Mouse (Mus musculus) cerebellum, adult 2 months (tissue): ENCODE data around the gene Wipf1. TPM values are rescaled to one million over a fixed set of nuclear protein-coding genes. Genes with fewer than 3 reads are reported as not detected.
"Not testable (repeated sequence)": the region's sequence is repeated elsewhere in the genome, so short reads cannot be mapped to it uniquely, and the experiment has no call there.

Source experiments
- DNase-seq, 2 experiments: peaks; one replicate each; pipeline ENCODE4 v3.0.0; 2021
- H3K27ac ChIP-seq: fragments of 200-500 bp; 2 replicates; pipeline ENCODE4 v1.5.1; 2012; ENCODE audit warnings: low read length, control low read depth, inconsistent platforms; ENCODE audit not compliant: insufficient read depth
- H3K27me3 ChIP-seq: fragments of 200-500 bp; 2 replicates; pipeline ENCODE4 v1.6.1; 2012; ENCODE audit warnings: inconsistent platforms, mild to moderate bottlenecking, low read length, moderate library complexity; ENCODE audit not compliant: control insufficient read depth, insufficient read depth
- H3K4me1 ChIP-seq: fragments of 200-500 bp; 2 replicates; pipeline ENCODE4 v1.6.1; 2011; ENCODE audit warnings: low read length; ENCODE audit not compliant: control insufficient read depth, insufficient read depth
- H3K4me3 ChIP-seq: fragments of 200-500 bp; replicated peaks from 2 replicates; pipeline ENCODE3; 2011; ENCODE audit warnings: mild to moderate bottlenecking, low read depth, low read length, control low read depth; ENCODE audit not compliant: insufficient read depth
- CTCF ChIP-seq: fragments of 200-500 bp; IDR thresholded peaks from 2 replicates; pipeline ENCODE4 v1.5.1; 2011; ENCODE audit warnings: low read depth, mild to moderate bottlenecking, control low read depth, low read length, moderate library complexity, borderline replicate concordance; ENCODE audit not compliant: insufficient read depth
- POLR2A ChIP-seq: fragments of 200-500 bp; IDR thresholded peaks from 2 replicates; pipeline ENCODE4 v1.6.1; 2011; ENCODE audit warnings: low read length, control low read depth, borderline replicate concordance; ENCODE audit not compliant: insufficient read depth
- WGBS: fragments of 180-500 bp; shearing (Covaris S2); methylation state at CpG from one replicate; pipeline ENCODE4 v1.1.7; 2018; 5-methylcytosine and 5-hydroxymethylcytosine counted together
- polyA plus RNA-seq: library from polyadenylated mRNA; depleted of rRNA; stranded (reverse); fragments of >200 nt; gene quantifications from 2 replicates; pipeline ENCODE4 v1.2.3, GENCODE M21; 2012

The Wipf1 gene
- polyA plus RNA-seq, 1 experiment = 7.2 TPM

GRCm38 (mm10) chr2:73510025-73510288 is 19.6 kb downstream of the Wipf1 start:
- no peak for TF ChIP-seq CTCF
- TF ChIP-seq POLR2A = no peak
- no peaks in the 10 kb centered on the region for H3K27me3 ChIP-seq
- no peak for DNase-seq
- H3K4me3 ChIP-seq = no peak overlapping the region
- no peaks in the 10 kb centered on the region for H3K4me1 ChIP-seq
- H3K27ac ChIP-seq = no peak overlapping the region
- WGBS = 84% methylated on average over 3 of the region's 3 CpGs

DNA sequence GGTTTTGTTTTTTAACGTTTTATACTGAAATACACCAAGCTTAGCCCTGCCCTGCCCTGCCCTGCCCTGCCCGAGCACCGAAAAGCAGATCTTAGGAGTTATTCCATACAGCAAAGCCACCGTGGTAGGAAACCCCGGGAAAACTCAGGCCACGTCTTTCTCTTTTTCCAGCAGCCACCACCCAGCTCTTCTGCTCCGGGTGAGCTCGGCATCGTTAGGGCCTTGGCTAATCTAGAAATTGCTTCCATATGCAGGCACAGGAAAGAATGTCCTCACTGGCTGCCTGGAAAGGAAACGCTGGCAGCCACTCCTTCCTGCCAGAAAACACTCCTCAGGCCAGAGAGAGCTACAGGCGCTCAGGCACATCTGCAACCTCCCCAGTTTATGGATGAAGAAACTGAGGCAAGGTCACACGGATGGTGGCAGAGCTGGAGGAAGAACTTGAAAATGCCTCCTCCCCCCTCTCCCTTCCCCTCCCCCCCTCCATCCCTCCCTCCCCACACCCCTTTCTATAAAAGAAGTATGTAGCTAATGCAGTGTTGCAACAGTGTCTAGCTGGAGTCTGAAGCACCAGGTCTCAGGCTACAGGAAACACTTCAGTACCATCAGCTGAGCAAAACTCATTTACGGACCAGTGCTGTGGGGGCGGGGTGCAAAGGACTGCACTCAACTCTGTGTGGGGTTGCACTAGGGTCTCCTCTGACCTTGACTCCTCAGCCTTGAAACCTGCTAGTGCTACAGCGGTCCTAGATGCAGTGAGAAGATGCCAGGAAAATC is 20.1 kb downstream of the Wipf1 start:
- DNase-seq = no peak
- H3K4me3 ChIP-seq = no peak overlapping the region
- H3K4me1 ChIP-seq = no peaks in the 10 kb centered on the region
- WGBS = 71% methylated on average over 15 of the region's 15 CpGs
- no peaks in the 10 kb centered on the region for H3K27me3 ChIP-seq
- TF ChIP-seq POLR2A (no peak), CTCF (no peak)
- no peak overlapping the region for H3K27ac ChIP-seq

DNA sequence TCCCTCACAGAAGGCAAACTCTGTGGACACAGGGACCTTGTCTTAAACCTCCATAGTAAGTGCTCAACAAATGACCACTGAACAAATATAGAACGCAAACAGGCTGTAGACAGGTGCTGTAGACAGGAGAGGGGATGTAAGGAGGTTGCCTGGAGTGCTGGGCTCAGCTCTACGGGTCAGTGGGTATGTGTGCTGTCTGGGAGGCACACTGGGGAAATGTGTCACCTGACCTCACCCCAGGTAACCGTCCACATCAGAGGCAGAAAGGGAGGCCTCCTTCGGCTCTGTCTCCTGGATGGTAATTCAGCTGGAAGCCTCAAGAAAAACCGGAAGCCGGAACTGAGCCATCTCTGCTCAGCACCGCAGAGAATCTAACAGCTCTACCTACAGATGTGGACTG is 21.6 kb downstream of the Wipf1 start:
- TF ChIP-seq CTCF (no peak), POLR2A (no peak)
- no peak for DNase-seq
- 78% methylated on average over 7 of the region's 7 CpGs for WGBS

DNA sequence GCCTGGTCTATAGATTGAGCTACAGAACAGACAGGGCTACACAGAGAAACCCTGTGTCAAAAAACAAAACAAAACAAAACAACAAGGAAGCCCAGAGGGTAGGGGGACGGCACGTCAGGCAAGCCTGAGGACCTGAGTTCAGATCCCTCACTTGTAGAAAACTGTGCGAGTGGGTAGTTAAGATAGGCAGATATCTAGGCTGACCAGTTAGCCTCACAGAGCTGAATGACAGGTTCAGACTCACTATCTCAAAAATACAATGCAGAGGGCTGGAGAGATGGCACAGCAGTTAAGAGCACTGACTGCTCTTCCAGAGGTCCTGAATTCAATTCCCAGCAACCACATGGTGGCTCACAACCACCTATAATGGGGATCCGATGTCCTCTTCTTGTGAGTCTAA is 23.2 kb downstream of the Wipf1 start:
- not testable (repeated sequence) for DNase-seq, H3K27ac ChIP-seq, H3K4me1 ChIP-seq, H3K4me3 ChIP-seq, H3K27me3 ChIP-seq
- 95% methylated on average over 4 of the region's 4 CpGs for WGBS

More for the DNA sequence above, 21.6 kb downstream of the Wipf1 start:
- Histone ChIP-seq H3K27ac (no peak overlapping the region), H3K27me3 (no peaks in the 10 kb centered on the region), H3K4me3 (no peak overlapping the region), H3K4me1 (no peaks in the 10 kb centered on the region)

DNA sequence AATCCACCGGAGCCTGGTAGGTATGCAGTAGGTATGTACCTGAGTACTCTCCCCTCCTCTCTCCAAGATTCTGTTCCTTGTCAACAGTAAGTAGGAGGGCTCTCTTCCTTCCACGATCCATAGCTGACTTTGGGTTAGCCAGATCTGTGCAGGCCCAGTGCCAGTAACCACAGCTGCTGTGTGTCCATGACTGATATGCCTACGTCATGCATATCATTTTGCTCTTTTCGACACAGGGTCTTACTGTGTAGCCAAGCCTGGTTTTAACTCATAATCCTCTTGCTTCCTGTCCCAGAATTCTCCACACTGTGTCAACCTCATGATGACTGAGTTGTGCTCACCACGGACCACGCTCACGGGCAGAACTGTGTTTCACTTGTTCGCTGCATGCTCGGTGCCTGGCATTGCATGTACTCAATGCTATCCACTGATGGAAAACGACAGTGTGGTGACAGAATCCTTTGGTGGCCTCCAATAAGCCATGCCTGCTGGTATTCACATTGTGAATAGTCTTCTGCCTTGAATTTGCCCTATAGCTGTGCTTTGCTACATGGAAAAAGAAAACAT is 26.6 kb downstream of the Wipf1 start:
- Histone ChIP-seq H3K27ac (no peak overlapping the region; the same call in 1 of the 2 replicates), H3K4me1 (no peaks in the 10 kb centered on the region; the same call in 1 of the 2 replicates), H3K27me3 (no peaks in the 10 kb centered on the region), H3K4me3 (no peak overlapping the region)
- DNase-seq = no peak
- TF ChIP-seq CTCF (no peak), POLR2A (no peak)
- 45% methylated on average over 10 of the region's 10 CpGs for WGBS

GRCm38 (mm10) chr2:73500864-73501263 is 28.7 kb downstream of the Wipf1 start:
- WGBS = 86% methylated on average over 13 of the region's 13 CpGs
- no peak overlapping the region for H3K27ac ChIP-seq
- no peak overlapping the region for H3K4me3 ChIP-seq
- DNase-seq = no peak
- TF ChIP-seq POLR2A (no peak), CTCF (no peak)
- H3K4me1 ChIP-seq = no peaks in the 10 kb centered on the region; the same call in 1 of the 2 replicates
- H3K27me3 ChIP-seq = no peaks in the 10 kb centered on the region

DNA sequence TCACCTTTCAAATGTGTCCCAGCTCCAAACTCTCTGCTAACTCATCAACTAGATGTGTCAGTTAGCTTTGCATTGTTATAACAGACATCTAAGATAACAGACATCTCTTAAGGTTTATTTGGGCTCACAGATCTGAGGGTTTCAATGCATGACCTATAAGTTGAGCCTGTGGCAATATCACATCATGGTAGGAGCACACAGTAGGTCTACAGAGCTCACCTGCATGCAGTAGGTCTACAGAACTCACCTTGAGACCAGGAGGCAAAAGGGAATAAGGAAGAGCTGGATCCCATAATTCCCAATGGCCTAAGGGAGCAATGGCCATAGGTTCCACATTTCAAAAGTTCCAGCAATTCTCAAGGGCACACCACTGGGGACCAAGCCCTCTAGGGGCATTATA is 31.2 kb downstream of the Wipf1 start:
- H3K4me3 ChIP-seq = no peak overlapping the region
- no peak for TF ChIP-seq CTCF
- TF ChIP-seq POLR2A = no peak
- H3K27ac ChIP-seq = no peak overlapping the region
- no peaks in the 10 kb centered on the region; the same call in 1 of the 2 replicates for H3K4me1 ChIP-seq
- no peak for DNase-seq
- no peaks in the 10 kb centered on the region for H3K27me3 ChIP-seq

DNA sequence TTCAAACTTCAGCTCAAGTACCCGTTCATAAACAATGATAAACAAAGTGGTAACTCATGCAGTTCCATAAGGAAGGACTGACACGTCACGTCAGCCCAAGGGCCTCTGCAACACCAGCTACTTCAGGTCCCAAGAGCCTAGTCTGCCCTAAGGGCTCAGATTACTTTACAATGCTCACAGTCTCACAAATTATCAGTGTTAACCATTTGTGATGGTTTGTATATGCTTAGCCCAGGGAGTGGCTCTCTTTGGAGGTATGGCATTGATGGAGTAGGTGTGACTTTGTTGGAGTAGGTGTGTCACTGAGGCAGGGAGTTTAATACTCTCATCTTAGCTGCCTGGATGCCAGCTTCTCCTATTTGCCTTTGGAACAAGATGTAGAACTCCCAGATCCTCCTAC is 32.0 kb downstream of the Wipf1 start:
- no peak for DNase-seq
- Histone ChIP-seq H3K27ac (no peak overlapping the region), H3K4me1 (no peaks in the 10 kb centered on the region; the same call in 1 of the 2 replicates), H3K27me3 (no peaks in the 10 kb centered on the region), H3K4me3 (no peak overlapping the region)
- TF ChIP-seq CTCF (no peak), POLR2A (no peak)
- WGBS = 89% methylated on average over 3 of the region's 3 CpGs

DNA sequence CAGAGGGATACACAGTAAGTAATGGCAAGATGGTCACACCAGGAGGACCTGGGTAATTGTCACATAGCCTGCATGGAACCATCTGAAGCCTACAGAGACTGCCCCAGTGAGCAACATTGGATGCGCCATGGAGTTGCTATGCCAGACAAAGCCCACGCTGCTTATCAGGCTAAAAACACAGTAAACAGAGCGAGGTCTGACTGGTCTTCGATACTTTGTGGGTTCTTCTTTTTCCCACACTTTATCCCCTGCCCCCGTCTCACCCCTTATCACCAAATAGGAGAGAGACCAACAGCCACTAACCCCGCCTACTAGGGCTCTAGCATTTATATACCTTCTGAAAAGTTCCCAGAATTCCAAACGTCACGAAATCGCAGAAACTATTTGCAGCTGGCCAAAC is 32.6 kb downstream of the Wipf1 start:
- 96% methylated on average over 9 of the region's 9 CpGs for WGBS
- TF ChIP-seq POLR2A (no peak), CTCF (no peak)
- Histone ChIP-seq H3K4me3 (no peak overlapping the region), H3K4me1 (no peaks in the 10 kb centered on the region), H3K27me3 (no peaks in the 10 kb centered on the region), H3K27ac (no peak overlapping the region)
- no peak for DNase-seq
